Mouse (Mus musculus) heart, embryonic 11.5 days (tissue): ENCODE measurements around the gene Ube2j1. TPM values are rescaled to one million over a fixed set of nuclear protein-coding genes. Genes with fewer than 3 reads are reported as not detected.

Experiments used
- ATAC-seq: fragments of 200-750 bp; cut with Nextera tagmentation; replicated peaks from 2 replicates; pipeline ENCODE4 v1.8.0; 2017; ENCODE audit warnings: moderate library complexity; ENCODE audit not compliant: insufficient number of reproducible peaks, low FRiP score, low TSS enrichment
- H3K27ac ChIP-seq: fragments of 300-500 bp; sonication (generic); 2 replicates; pipeline ENCODE4 v1.5.1; 2014; ENCODE audit warnings: mild to moderate bottlenecking, low read depth, low read length
- H3K27me3 ChIP-seq: fragments of 300-500 bp; sonication (generic); 2 replicates; pipeline ENCODE4 v1.6.1; 2014; ENCODE audit warnings: mild to moderate bottlenecking, low read length, mixed read lengths; ENCODE audit not compliant: control insufficient read depth, insufficient read depth
- H3K36me3 ChIP-seq: fragments of 300-500 bp; sonication (generic); 2 replicates; pipeline ENCODE4 v1.6.1; 2014; ENCODE audit warnings: mild to moderate bottlenecking, low read length, moderate library complexity, mixed read lengths; ENCODE audit not compliant: control insufficient read depth, insufficient read depth
- H3K4me1 ChIP-seq: fragments of 300-500 bp; sonication (generic); 2 replicates; pipeline ENCODE4 v1.6.1; 2014; ENCODE audit warnings: low read length; ENCODE audit not compliant: control insufficient read depth, insufficient read depth
- H3K4me2 ChIP-seq: fragments of 300-500 bp; sonication (generic); 2 replicates; pipeline ENCODE4 v1.6.1; 2014; ENCODE audit warnings: mild to moderate bottlenecking, moderate library complexity
- H3K4me3 ChIP-seq: fragments of 300-500 bp; sonication (generic); 2 replicates; pipeline ENCODE4 v1.5.1; 2014; ENCODE audit warnings: low read depth, low read length
- H3K9ac ChIP-seq: fragments of 300-500 bp; sonication (generic); 2 replicates; pipeline ENCODE4 v1.6.1; 2014; ENCODE audit warnings: mild to moderate bottlenecking, low read depth, low read length, moderate library complexity
- H3K9me3 ChIP-seq: fragments of 300-500 bp; sonication (generic); replicated peaks from 2 replicates; pipeline ENCODE4 v1.6.1; 2016; ENCODE audit warnings: low read length; ENCODE audit not compliant: control insufficient read depth
- WGBS: fragments of 180-500 bp; shearing (Covaris S2); extraction: QIAGEN DNeasy Blood & Tissue Kit; methylation state at CpG from one replicate; pipeline ENCODE4 v1.1.7; 2014; ENCODE audit not compliant: insufficient replicate concordance; 5-methylcytosine and 5-hydroxymethylcytosine counted together
- polyA plus RNA-seq: library from polyadenylated mRNA; unstranded; fragments of >200 nt; fragmentation: Nextera tagmentation; extraction: Ambion mirVana; gene quantifications from 2 replicates; pipeline ENCODE4 v1.2.1, GENCODE M21; 2014

The Ube2j1 gene
- polyA plus RNA-seq, 1 experiment from 2014 or later = 39.7 TPM

GRCm38 (mm10) chr4:33006844-33007243 is 24.4 kb upstream of the Ube2j1 start:
- Histone ChIP-seq H3K36me3 (peaks cover 4% of the 10 kb centered on the region), H3K9me3 (no peaks in the 10 kb centered on the region), H3K27ac (no peak overlapping the region), H3K4me1 (no peaks in the 10 kb centered on the region), H3K4me3 (no peak overlapping the region), H3K27me3 (no peaks in the 10 kb centered on the region), H3K4me2 (no peak overlapping the region), H3K9ac (no peak overlapping the region)
- no peak for ATAC-seq
- 94% methylated on average over 11 of the region's 11 CpGs for WGBS

- Histone ChIP-seq H3K27ac (no peak overlapping the region), H3K9ac (no peak overlapping the region), H3K27me3 (no peaks in the 10 kb centered on the region), H3K36me3 (peaks cover 4% of the 10 kb centered on the region), H3K4me1 (no peaks in the 10 kb centered on the region), H3K4me2 (no peak overlapping the region), H3K4me3 (no peak overlapping the region), H3K9me3 (no peaks in the 10 kb centered on the region)
- WGBS = 62% methylated on average over 9 of the region's 9 CpGs
- no peak for ATAC-seq
These were observed 23.6 kb upstream of the Ube2j1 start for GRCm38 (mm10) chr4:33007443-33008217.

- H3K9me3 ChIP-seq = no peaks in the 10 kb centered on the region
- no peak overlapping the region for H3K4me3 ChIP-seq
- no peaks in the 10 kb centered on the region for H3K4me1 ChIP-seq
- WGBS = 94% methylated on average over 1 of the region's 1 CpGs
- H3K27ac ChIP-seq = no peak overlapping the region
- no peaks in the 10 kb centered on the region for H3K27me3 ChIP-seq
- no peak for ATAC-seq
- H3K4me2 ChIP-seq = no peak overlapping the region
- peaks cover 20% of the 10 kb centered on the region for H3K36me3 ChIP-seq
- no peak overlapping the region for H3K9ac ChIP-seq
These were observed 21.1 kb upstream of the Ube2j1 start for GRCm38 (mm10) chr4:33010078-33010477.

- 78% methylated on average over 4 of the region's 4 CpGs for WGBS
- no peak overlapping the region for H3K9ac ChIP-seq
- H3K4me1 ChIP-seq = no peaks in the 10 kb centered on the region
- H3K27me3 ChIP-seq = no peaks in the 10 kb centered on the region
- no peak overlapping the region for H3K27ac ChIP-seq
- no peak overlapping the region for H3K4me3 ChIP-seq
- H3K9me3 ChIP-seq = no peaks in the 10 kb centered on the region
- no peak for ATAC-seq
- H3K36me3 ChIP-seq = peaks cover 16% of the 10 kb centered on the region
- no peak overlapping the region for H3K4me2 ChIP-seq
These were observed 18.7 kb upstream of the Ube2j1 start for GRCm38 (mm10) chr4:33012484-33012883.

GRCm38 (mm10) chr4:33018361-33018999 is 12.7 kb upstream of the Ube2j1 start:
- peak; percentile 52; the same call in 1 of the 2 replicates for ATAC-seq
- no peaks in the 10 kb centered on the region for H3K27me3 ChIP-seq
- H3K36me3 ChIP-seq = peaks cover 14% of the 10 kb centered on the region
- H3K4me2 ChIP-seq = no peak overlapping the region
- H3K27ac ChIP-seq = no peak overlapping the region
- no peaks in the 10 kb centered on the region for H3K9me3 ChIP-seq
- H3K9ac ChIP-seq = no peak overlapping the region
- WGBS = 51% methylated on average over 9 of the region's 9 CpGs
- no peak overlapping the region for H3K4me3 ChIP-seq
- no peaks in the 10 kb centered on the region for H3K4me1 ChIP-seq

GRCm38 (mm10) chr4:33024420-33024819 is 6.8 kb upstream of the Ube2j1 start:
- H3K4me2 ChIP-seq = no peak overlapping the region
- H3K4me3 ChIP-seq = no peak overlapping the region
- 44% methylated on average over 8 of the region's 8 CpGs for WGBS
- H3K9ac ChIP-seq = no peak overlapping the region
- H3K9me3 ChIP-seq = no peaks in the 10 kb centered on the region
- H3K27me3 ChIP-seq = no peaks in the 10 kb centered on the region
- H3K36me3 ChIP-seq = 0 out of 2 replicates have a peak, but pooled peaks cover 3% of the 10 kb centered on the region
- no peak for ATAC-seq
- H3K27ac ChIP-seq = no peak overlapping the region
- H3K4me1 ChIP-seq = no peaks in the 10 kb centered on the region

GRCm38 (mm10) chr4:33029104-33029503 is 2.1 kb upstream of the Ube2j1 start:
- no peak for ATAC-seq
- H3K27ac ChIP-seq = no peak overlapping the region
- WGBS = 89% methylated on average over 7 of the region's 7 CpGs
- H3K27me3 ChIP-seq = no peaks in the 10 kb centered on the region
- H3K4me1 ChIP-seq = peaks cover 8% of the 10 kb centered on the region
- no peaks in the 10 kb centered on the region for H3K36me3 ChIP-seq
- H3K9ac ChIP-seq = no peak overlapping the region
- no peaks in the 10 kb centered on the region for H3K9me3 ChIP-seq
- no peak overlapping the region for H3K4me2 ChIP-seq
- no peak overlapping the region for H3K4me3 ChIP-seq

- Histone ChIP-seq H3K36me3 (peaks cover 3% of the 10 kb centered on the region), H3K4me2 (peak overlapping the region; percentile 62), H3K4me3 (peak overlapping the region; percentile 73), H3K9me3 (peaks cover 3% of the 10 kb centered on the region; the same call in 1 of the 2 replicates), H3K4me1 (peaks cover 8% of the 10 kb centered on the region), H3K27ac (peak overlapping the region; percentile 82), H3K27me3 (no peaks in the 10 kb centered on the region), H3K9ac (peak overlapping the region; percentile 95)
- 2% methylated on average over 55 of the region's 55 CpGs for WGBS
- ATAC-seq = peak; percentile 65
These were observed 687 bp upstream of the Ube2j1 start for GRCm38 (mm10) chr4:33030264-33031194.
